Mouse (Mus musculus): ENCODE data around the gene Hgd. TPM values are rescaled to one million over a fixed set of nuclear protein-coding genes. Genes with fewer than 3 reads are reported as not detected.
A peak's percentile ranks its signal among the peaks of the same experiment; 100 is the strongest.

Gene Hgd
- polyA plus RNA-seq, 1 experiment from 2014 or later: 0.28 TPM

DNA sequence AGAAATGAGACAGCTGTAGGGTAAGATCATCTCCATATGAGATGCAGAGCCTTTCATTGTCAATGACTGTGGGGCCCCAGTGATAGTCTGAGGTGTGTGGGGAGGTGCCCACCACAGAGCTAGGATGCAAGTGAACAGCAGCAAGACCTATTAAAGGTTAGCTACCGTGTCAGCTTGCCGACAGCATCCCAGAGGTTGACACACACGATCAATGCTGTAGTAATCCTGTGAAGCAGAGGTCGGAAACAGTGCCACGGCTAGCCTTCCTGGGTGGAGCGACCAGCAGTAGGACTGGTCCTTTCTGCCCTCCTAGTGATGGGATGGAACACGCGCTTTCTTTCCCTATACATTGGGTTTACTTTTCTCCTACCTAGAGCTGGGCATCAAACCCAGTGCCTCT, 65.3 kb downstream of the Hgd start:
- Histone ChIP-seq H3K4me1 (no peaks in the 10 kb centered on the region), H3K36me3 (peaks cover 42% of the 10 kb centered on the region), H3K9me3 (replicated peaks) (no peaks in the 10 kb centered on the region), H3K27ac (no peak overlapping the region), H3K27me3 (ENCODE audit: low read depth, poor library complexity, severe bottlenecking) (no peaks in the 10 kb centered on the region), H3K4me3 (no peak overlapping the region)
- WGBS: 93% methylated on average over 8 of the region's 8 CpGs
- DNase-seq (ENCODE audit: low spot score): no peak

DNA sequence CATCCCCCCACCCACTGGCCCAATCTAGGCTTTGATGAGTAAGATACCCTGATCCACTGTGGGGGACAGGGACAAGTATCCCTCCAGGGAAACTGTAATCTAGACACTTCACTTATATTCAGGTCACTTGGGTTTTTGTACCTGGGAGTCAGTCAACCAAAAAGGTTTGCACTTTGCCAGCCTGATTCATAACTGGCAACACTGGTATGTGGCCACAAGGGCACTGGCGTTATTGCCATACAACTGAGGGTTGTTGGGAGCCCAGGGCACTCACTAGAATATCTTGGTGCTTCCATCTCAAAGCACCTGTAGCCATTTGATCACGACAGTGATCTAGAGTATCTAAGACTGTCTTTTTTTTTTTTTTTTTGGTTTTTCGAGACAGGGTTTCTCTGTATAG, 65.8 kb downstream of the Hgd start:
- Histone ChIP-seq H3K36me3 (peaks cover 45% of the 10 kb centered on the region), H3K27me3 (ENCODE audit: low read depth, poor library complexity, severe bottlenecking) (no peaks in the 10 kb centered on the region), H3K9me3 (replicated peaks) (no peaks in the 10 kb centered on the region), H3K4me3 (no peak overlapping the region), H3K4me1 (no peaks in the 10 kb centered on the region), H3K27ac (no peak overlapping the region)
- 91% methylated on average over 3 of the region's 3 CpGs for WGBS
- DNase-seq (ENCODE audit: low spot score): no peak

DNA sequence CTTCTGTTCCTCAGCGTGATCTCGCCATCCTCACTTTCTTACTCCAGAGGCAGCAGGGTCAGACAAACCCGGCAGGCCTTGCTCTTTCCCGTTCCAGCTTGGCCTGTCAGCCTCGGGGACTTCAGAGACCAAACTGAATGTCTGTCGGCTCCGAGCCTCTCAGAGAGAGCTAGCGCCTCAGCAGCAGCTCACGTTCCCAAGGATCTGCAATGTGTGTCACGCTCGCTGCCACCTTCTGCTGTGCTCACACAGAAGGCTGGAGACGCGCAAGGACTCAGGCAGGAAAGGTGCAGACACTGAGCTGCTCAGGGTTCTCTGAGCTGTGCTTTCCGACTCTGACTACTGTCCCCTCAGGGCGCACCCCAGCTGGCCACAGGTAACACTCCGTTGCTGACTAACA, 67.1 kb downstream of the Hgd start:
- no peaks in the 10 kb centered on the region for H3K27me3 ChIP-seq (ENCODE audit: low read depth, poor library complexity, severe bottlenecking)
- WGBS: 92% methylated on average over 16 of the region's 16 CpGs
- H3K27ac ChIP-seq: no peak overlapping the region
- H3K4me1 ChIP-seq: no peaks in the 10 kb centered on the region
- DNase-seq (ENCODE audit: low spot score): no peak
- no peak overlapping the region for H3K4me3 ChIP-seq
- peaks cover 55% of the 10 kb centered on the region for H3K36me3 ChIP-seq
- no peaks in the 10 kb centered on the region for H3K9me3 ChIP-seq (replicated peaks)

DNA sequence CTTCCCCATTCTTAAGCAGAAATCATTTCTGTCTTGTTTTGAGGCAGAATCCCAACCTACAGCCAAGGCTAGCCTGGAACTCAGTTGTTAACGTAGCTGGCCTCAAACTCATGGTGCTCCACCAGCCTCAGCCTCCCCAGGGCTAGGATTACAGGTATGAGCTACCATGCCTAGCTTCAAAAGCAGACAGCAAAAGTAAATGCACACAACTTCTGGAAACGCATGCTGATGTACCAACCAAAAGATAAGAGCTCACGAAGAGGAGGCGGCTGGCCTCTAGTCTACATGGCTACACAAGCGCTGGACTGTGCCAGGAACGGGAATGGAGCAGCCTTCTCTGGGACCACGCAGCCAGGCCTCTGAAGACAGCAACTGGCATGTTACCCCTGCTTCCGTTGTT, 68.0 kb downstream of the Hgd start:
- no peak for DNase-seq (ENCODE audit: low spot score)
- Histone ChIP-seq H3K27me3 (ENCODE audit: low read depth, poor library complexity, severe bottlenecking) (no peaks in the 10 kb centered on the region), H3K36me3 (peaks cover 55% of the 10 kb centered on the region), H3K4me1 (peaks cover 5% of the 10 kb centered on the region; the same call in 1 of the 2 replicates), H3K9me3 (replicated peaks) (no peaks in the 10 kb centered on the region), H3K27ac (no peak overlapping the region), H3K4me3 (no peak overlapping the region)
- WGBS: 94% methylated on average over 8 of the region's 8 CpGs

DNA sequence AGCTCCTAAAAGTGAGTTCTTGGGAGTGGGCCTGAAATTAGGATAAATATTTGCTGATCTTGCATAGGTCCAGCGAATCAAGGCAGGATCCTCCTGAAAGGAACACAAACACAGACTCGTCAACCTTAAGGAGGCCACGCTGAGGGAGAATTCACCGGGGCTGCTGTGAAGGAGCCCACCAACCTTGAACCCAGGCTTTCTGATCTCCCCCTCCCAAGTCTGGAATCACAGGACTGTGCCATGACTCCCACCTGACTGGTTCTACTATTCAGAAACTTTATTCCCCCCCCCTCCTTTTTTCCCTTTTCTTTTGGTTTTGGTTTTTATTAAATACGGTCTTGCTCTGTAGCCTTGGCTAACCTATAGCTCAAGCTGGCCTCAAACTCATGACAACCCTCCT, 69.1 kb downstream of the Hgd start:
- peaks cover 8% of the 10 kb centered on the region for H3K4me1 ChIP-seq
- 92% methylated on average over 5 of the region's 5 CpGs for WGBS
- no peak overlapping the region for H3K4me3 ChIP-seq
- no peak for DNase-seq (ENCODE audit: low spot score)
- H3K36me3 ChIP-seq: peaks cover 55% of the 10 kb centered on the region
- no peak overlapping the region for H3K27ac ChIP-seq
- H3K27me3 ChIP-seq (ENCODE audit: low read depth, poor library complexity, severe bottlenecking): no peaks in the 10 kb centered on the region
- no peaks in the 10 kb centered on the region for H3K9me3 ChIP-seq (replicated peaks)

DNA sequence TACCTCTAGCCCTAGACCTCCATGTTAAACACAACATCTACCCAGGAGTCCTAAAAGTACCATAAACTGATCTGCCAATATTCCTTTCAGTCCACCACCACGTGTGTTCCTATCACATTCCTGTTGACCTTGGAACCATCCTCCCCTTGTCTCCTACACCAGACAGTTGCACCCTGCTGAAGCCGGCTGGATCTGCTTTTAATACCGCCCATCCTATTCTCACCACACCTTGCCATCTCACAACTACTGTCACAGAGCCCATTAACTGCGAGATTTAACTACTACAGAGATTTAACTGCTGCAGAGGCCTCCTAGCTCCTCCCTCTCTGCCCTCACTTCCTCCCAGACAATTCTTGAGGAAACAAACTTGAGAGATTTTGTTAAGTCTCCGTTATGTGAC, 71.5 kb downstream of the Hgd start:
- peaks cover 26% of the 10 kb centered on the region for H3K4me1 ChIP-seq
- H3K9me3 ChIP-seq (replicated peaks): no peaks in the 10 kb centered on the region
- no peak for DNase-seq (ENCODE audit: low spot score)
- H3K4me3 ChIP-seq: no peak overlapping the region
- H3K27ac ChIP-seq: no peak overlapping the region
- WGBS: 88% methylated on average over 5 of the region's 5 CpGs
- peaks cover 32% of the 10 kb centered on the region for H3K36me3 ChIP-seq
- H3K27me3 ChIP-seq (ENCODE audit: low read depth, poor library complexity, severe bottlenecking): no peaks in the 10 kb centered on the region

DNA sequence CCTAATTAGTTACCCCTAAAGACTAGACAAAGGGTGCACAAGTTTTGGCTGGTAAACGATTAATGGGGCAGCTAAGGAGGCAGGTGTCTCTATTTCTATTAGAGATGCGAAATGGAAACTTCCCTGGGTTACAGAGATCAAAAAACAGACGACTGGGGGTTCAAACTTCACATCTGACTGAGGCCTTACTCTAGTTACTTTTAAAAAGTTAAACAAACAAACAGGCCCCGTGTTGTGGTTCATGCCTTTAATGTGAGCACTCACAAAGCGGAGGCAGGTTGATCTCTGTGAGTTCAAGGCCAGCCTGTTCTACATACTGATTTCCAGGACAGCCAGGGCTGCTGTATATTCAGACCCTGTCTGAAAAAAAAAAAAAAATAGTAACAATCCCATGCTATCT, 72.7 kb downstream of the Hgd start:
- DNase-seq (ENCODE audit: low spot score): no peak
- Histone ChIP-seq H3K36me3 (peaks cover 20% of the 10 kb centered on the region), H3K4me3 (no peak overlapping the region; the same call in 1 of the 2 replicates), H3K27me3 (ENCODE audit: low read depth, poor library complexity, severe bottlenecking) (no peaks in the 10 kb centered on the region), H3K27ac (no peak overlapping the region), H3K4me1 (peaks cover 26% of the 10 kb centered on the region), H3K9me3 (replicated peaks) (no peaks in the 10 kb centered on the region)
- WGBS: 91% methylated on average over 5 of the region's 5 CpGs

DNA sequence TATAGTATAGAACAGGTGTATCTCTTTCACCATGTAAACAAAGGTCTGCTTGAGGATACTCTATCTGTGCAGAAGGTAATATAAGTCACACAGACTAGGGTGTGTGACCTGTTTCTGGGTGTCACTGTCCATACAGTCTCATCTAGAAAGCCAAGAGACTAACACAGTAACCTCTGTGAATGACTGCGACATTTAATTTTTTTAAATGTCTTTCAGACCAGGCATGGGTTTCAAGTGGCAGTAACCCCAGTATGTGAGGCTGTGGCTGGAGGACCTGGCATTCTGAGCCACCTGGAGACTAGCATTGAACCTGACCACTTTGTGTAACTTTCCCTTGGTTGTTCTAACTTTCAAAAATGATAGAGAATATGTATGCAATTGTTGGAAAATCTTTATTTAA, 73.1 kb downstream of the Hgd start:
- DNase-seq (ENCODE audit: low spot score): no peak
- Histone ChIP-seq H3K4me3 (peak overlapping the region; percentile 82), H3K36me3 (peaks cover 16% of the 10 kb centered on the region), H3K9me3 (replicated peaks) (no peaks in the 10 kb centered on the region), H3K4me1 (peaks cover 26% of the 10 kb centered on the region), H3K27ac (peak overlapping the region; percentile 93; the same call in 1 of the 2 replicates), H3K27me3 (ENCODE audit: low read depth, poor library complexity, severe bottlenecking) (no peaks in the 10 kb centered on the region)
- whole genome bisulfite sequencing: 91% methylated on average over 1 of the region's 1 CpGs

DNA sequence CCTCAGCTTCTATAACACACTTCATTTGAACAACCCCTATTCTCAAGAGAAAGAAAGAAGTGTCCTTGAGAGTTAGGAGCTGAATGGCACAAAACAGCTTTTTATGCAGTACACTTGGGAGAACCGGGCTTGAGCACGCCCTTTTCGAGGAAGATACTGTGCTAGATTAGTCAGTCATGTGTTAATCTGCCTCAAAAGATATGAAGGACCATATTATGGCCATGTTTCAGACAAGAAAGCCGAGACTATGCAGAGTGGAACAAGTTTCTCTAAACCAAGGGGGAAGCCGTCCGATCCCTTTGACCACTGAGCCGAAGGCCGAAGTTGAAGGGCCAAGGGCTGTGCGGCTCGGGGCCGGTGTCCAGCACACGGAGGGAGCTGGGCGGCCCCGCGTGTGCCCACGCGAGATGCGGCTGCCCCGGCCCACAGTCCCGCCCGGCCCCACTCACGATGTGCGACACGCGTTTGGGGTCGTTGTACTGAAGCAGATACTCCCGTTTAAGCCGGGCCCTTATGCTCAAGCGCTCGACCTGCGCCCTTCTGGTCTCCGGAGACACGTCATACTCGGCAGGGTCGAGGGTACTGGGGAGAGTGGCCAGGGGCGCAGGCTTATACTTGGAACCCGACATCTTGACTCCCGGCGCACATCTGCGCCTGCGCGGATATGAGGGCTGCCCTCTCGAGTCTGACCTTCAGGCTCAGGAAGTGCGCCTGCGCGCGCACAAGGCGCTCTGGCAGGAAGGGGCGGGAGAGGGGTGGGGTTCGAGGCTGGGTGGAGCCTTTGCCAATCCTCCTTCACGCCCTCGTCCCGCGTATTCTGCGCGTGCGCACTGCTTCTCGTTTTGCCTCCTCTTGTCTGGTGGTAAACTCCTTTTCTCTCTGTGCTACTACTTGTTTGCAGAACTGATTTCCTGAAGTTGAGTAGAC, 74.0 kb downstream of the Hgd start, which contains the start of gene Ndufb4:
TSS of gene Ndufb4 (minus strand) at position 723 of the 927 bp plus-strand sequence.
- no peaks in the 10 kb centered on the region for H3K9me3 ChIP-seq (replicated peaks)
- H3K4me1 ChIP-seq: peaks cover 26% of the 10 kb centered on the region
- peak within 1 kb of the TSS; percentile 82 for H3K4me3 ChIP-seq
- peak within 1 kb of the TSS; percentile 93 for H3K27ac ChIP-seq
- no peaks in the 10 kb centered on the region for H3K27me3 ChIP-seq (ENCODE audit: low read depth, poor library complexity, severe bottlenecking)
- peak; percentile 99 for DNase-seq (ENCODE audit: low spot score)
- peaks cover 12% of the 10 kb centered on the region for H3K36me3 ChIP-seq
- under 1% methylated on average over 55 of the region's 58 CpGs for WGBS

DNA sequence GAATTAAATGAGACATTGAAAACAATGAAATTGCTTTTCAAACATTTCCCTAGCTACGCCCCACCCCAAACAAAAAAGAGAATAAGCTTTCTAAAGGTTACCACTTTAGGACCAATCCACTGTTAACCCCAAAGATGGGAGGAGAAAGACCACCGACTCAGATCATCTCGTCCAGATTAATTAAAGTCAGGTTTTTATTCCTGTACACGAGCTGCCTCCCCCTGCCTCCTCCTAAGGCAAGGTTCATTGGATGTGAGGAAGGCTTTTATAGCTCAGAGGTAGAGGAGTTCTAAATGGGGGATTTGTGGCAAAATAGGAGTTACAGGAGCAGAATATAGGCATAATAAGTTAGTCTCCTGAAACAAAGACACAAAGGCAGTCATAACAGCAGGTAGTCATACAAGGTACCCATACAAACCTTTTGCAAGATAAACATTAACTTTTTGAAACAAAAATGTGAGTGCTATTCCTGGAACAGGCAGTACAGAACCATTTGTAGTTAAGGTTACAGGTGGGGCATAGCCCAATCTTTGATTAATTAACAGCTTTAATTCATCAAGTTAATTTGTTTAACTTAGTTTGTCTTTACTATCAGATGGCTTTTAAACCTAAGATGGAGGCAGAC, 75.0 kb downstream of the Hgd start:
- DNase-seq (ENCODE audit: low spot score): no peak
- H3K4me1 ChIP-seq: peaks cover 26% of the 10 kb centered on the region
- no peaks in the 10 kb centered on the region for H3K9me3 ChIP-seq (replicated peaks)
- 64% methylated on average over 4 of the region's 4 CpGs for WGBS
- H3K4me3 ChIP-seq: peak overlapping the region; percentile 82
- peaks cover 12% of the 10 kb centered on the region for H3K36me3 ChIP-seq
- H3K27me3 ChIP-seq (ENCODE audit: low read depth, poor library complexity, severe bottlenecking): no peaks in the 10 kb centered on the region
- H3K27ac ChIP-seq: peak overlapping the region; percentile 93

DNA sequence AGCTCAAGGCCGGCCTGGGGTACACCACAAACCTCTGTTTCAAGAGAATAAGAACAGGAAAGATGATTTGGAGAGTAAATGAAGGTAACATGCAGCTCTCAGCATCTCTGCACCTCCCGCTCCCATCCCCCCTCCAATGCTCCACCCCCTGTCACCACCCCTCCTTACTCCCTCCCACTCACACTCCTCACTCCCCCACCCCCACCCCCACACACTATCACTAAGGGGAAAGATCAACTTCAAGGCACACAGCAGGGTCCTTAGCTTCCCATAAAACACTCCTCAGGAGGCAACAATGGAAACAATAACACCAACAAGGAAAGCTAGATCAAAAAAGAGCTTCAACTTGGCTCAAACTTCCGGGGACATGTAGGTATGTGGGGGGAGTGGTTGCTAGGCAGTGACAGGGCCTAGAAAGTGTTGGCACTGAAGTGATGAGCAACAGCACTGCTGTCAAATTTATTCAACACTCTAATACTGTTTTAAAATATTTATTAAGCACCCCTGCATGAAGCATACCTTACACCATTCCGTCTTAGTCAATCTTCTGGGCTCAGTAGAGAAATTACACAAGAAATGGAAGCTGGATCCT, 75.9 kb downstream of the Hgd start:
- 23% methylated on average over 4 of the region's 4 CpGs for WGBS
- DNase-seq (ENCODE audit: low spot score): no peak
- Histone ChIP-seq H3K27me3 (ENCODE audit: low read depth, poor library complexity, severe bottlenecking) (no peaks in the 10 kb centered on the region), H3K9me3 (replicated peaks) (no peaks in the 10 kb centered on the region), H3K27ac (peak overlapping the region; percentile 36; the same call in 1 of the 2 replicates), H3K4me1 (peaks cover 26% of the 10 kb centered on the region), H3K36me3 (peaks cover 9% of the 10 kb centered on the region), H3K4me3 (no peak overlapping the region)

DNA sequence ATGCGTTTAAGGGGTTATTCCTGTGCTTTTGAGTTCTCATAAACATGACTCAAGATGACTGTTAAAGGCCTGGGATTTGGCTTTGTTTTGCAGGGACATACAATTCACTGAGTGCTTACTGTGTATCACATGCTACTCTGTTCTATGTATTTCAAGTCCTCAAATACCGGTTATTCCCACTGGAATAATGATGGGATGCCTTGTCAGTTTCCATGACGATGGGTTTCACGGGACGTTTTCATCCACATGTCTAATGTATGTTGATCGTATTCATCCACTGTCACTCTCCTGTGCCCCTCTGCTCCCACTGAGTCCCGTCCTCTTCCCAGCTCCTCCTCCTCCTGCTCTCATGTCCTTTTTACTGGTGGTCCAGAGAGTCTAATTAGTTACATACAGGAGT, 76.8 kb downstream of the Hgd start:
- Histone ChIP-seq H3K27me3 (ENCODE audit: low read depth, poor library complexity, severe bottlenecking) (no peaks in the 10 kb centered on the region), H3K4me3 (no peak overlapping the region), H3K27ac (no peak overlapping the region), H3K9me3 (replicated peaks) (no peaks in the 10 kb centered on the region), H3K36me3 (no peaks in the 10 kb centered on the region), H3K4me1 (peaks cover 26% of the 10 kb centered on the region)
- WGBS: 89% methylated on average over 7 of the region's 7 CpGs
- no peak for DNase-seq (ENCODE audit: low spot score)

Measured in limb, embryonic 10.5 days (tissue).